Mouse (Mus musculus): Measurements from ENCODE around the gene Usp32.

- no peak for TF ChIP-seq EP300 (IDR thresholded peaks at IDR 0.05)
- TF ChIP-seq CTCF (IDR thresholded peaks at IDR 0.05): no peak
These were observed 83.1 kb downstream of the Usp32 start for GRCm38 (mm10) chr11:85056901-85057300.
